Mouse (Mus musculus) megakaryocyte, embryonic 14.5 days (primary cell): ENCODE measurements around the gene Sptbn1.

ENCODE experiments used
- FLI1 ChIP-seq: IDR thresholded peaks from 2 replicates; pipeline ENCODE4 v1.6.1; 2012; ENCODE audit warnings: low read length, inconsistent platforms, mixed read lengths
- GATA1 ChIP-seq: IDR thresholded peaks from 3 replicates; pipeline ENCODE4 v1.6.1; 2012; ENCODE audit warnings: mixed read lengths, low read length, inconsistent platforms, borderline replicate concordance

- no peak for TF ChIP-seq GATA1
- no peak for TF ChIP-seq FLI1
These were observed 20.9 kb downstream of the Sptbn1 start for GRCm38 (mm10) chr11:30247106-30247505.
